Comparison of ENCODE assay signal across 12 mouse cellular contexts in the genomic region with DNA sequence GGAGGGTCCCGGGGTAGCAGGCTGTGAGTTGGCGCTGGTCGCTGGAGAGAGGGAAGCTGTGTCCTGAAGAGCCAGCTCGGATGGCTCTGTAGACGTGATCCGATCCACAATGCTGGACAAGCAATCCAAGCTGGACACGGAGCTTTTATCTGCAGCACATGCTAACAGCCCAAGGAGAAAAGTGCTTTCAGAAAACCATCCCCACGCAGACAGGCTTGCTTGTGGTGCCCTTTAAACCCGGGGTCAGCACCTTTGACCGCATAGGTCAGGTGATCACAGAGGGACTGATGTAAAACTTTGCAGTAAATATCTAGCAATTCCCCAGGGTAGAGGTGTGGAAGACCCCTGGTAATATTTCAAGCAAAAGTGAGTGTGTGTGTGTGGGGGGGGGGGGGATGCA. TPM values are rescaled to one million over a fixed set of nuclear protein-coding genes. Genes with fewer than 3 reads are reported as not detected.
A peak's percentile ranks its signal among the peaks of the same experiment; 100 is the strongest.
DNase-seq lines count a peak whose midpoint lies in the region; ATAC-seq and TF ChIP-seq lines count a peak whose summit lies in the region.
"Had no signal": no experiment of that assay in that cellular context is flagged by ENCODE, and none has a peak within 500 bp of the region (broad histone marks: within the 10 kb centered on the region; RNA-seq: fewer than 3 reads in every experiment).

No protein-coding gene starts in this region.

- H3K4me1 ChIP-seq in liver, embryonic 11.5 days (replicated peaks; ENCODE audit: control insufficient read depth, insufficient read depth, low read length) = no peaks in the 10 kb centered on the region
- no peaks in the 10 kb centered on the region for H3K4me1 ChIP-seq in liver, embryonic 12.5 days
- no peaks in the 10 kb centered on the region for H3K4me1 ChIP-seq in embryonic facial prominence, embryonic 11.5 days (ENCODE audit: control insufficient read depth, insufficient read depth, low read length)
- no peaks in the 10 kb centered on the region for H3K4me1 ChIP-seq in liver, postnatal 0 days (ENCODE audit: insufficient read depth)
- H3K4me1 ChIP-seq: kidney, embryonic 15.5 days; midbrain, embryonic 15.5 days had no signal

- no peaks in the 10 kb centered on the region for H3K9me3 ChIP-seq in liver, embryonic 11.5 days (ENCODE audit: control insufficient read depth, low read length)
- no peaks in the 10 kb centered on the region for H3K9me3 ChIP-seq in liver, embryonic 12.5 days (replicated peaks)
- no peaks in the 10 kb centered on the region for H3K9me3 ChIP-seq in embryonic facial prominence, embryonic 11.5 days (replicated peaks; ENCODE audit: control insufficient read depth, low read length)
- H3K9me3 ChIP-seq in liver, postnatal 0 days (ENCODE audit: low read length) = no peaks in the 10 kb centered on the region
- H3K9me3 ChIP-seq: kidney, embryonic 15.5 days; midbrain, embryonic 15.5 days had no signal

- no peak overlapping the region for H3K4me2 ChIP-seq in liver, embryonic 11.5 days
- no peak overlapping the region for H3K4me2 ChIP-seq in liver, embryonic 12.5 days
- peak overlapping the region; percentile 16 for H3K4me2 ChIP-seq in embryonic facial prominence, embryonic 11.5 days (ENCODE audit: low read depth, low read length)
- peak overlapping the region; percentile 45; the same call in 1 of the 2 replicates for H3K4me2 ChIP-seq in liver, postnatal 0 days (ENCODE audit: low read depth, low read length)
- H3K4me2 ChIP-seq: kidney, embryonic 15.5 days; midbrain, embryonic 15.5 days had no signal

- no peak for TF ChIP-seq CTCF in liver, postnatal 0 days (IDR thresholded peaks at IDR 0.05; ENCODE audit: low read depth)

- 58% methylated on average over 10 of the region's 10 CpGs for WGBS in liver, embryonic 11.5 days
- 69% methylated on average over 10 of the region's 10 CpGs for WGBS in liver, embryonic 12.5 days (ENCODE audit: insufficient replicate concordance)
- 27% methylated on average over 10 of the region's 10 CpGs for WGBS in embryonic facial prominence, embryonic 11.5 days
- 66% methylated on average over 10 of the region's 10 CpGs for WGBS in liver, postnatal 0 days (ENCODE audit: insufficient replicate concordance)

- no peaks in the 10 kb centered on the region for H3K27me3 ChIP-seq in liver, embryonic 11.5 days (replicated peaks; ENCODE audit: control insufficient read depth, insufficient read depth, low read length)
- no peaks in the 10 kb centered on the region for H3K27me3 ChIP-seq in liver, embryonic 12.5 days (replicated peaks)
- no peaks in the 10 kb centered on the region for H3K27me3 ChIP-seq in embryonic facial prominence, embryonic 11.5 days (ENCODE audit: control insufficient read depth, insufficient read depth, low read length)
- no peaks in the 10 kb centered on the region for H3K27me3 ChIP-seq in liver, postnatal 0 days (ENCODE audit: insufficient read depth, low read length)
- H3K27me3 ChIP-seq: midbrain, embryonic 15.5 days had no signal

- no peak overlapping the region for H3K9ac ChIP-seq in liver, embryonic 11.5 days (ENCODE audit: low read depth, low read length)
- no peak overlapping the region for H3K9ac ChIP-seq in liver, embryonic 12.5 days
- no peak overlapping the region; the same call in 1 of the 2 replicates for H3K9ac ChIP-seq in embryonic facial prominence, embryonic 11.5 days (replicated peaks; ENCODE audit: low read length)
- no peak overlapping the region for H3K9ac ChIP-seq in liver, postnatal 0 days (replicated peaks)
- H3K9ac ChIP-seq: kidney, embryonic 15.5 days; midbrain, embryonic 15.5 days had no signal

- H3K27ac ChIP-seq in liver, embryonic 11.5 days (ENCODE audit: low read depth, low read length) = no peak overlapping the region
- no peak overlapping the region for H3K27ac ChIP-seq in liver, embryonic 12.5 days
- no peak overlapping the region for H3K27ac ChIP-seq in embryonic facial prominence, embryonic 11.5 days (replicated peaks; ENCODE audit: low read depth, low read length)
- H3K27ac ChIP-seq in liver, postnatal 0 days (ENCODE audit: low read depth) = no peak overlapping the region
- H3K27ac ChIP-seq: kidney, embryonic 15.5 days; midbrain, embryonic 15.5 days had no signal

- DNase-seq in liver, embryonic 11.5 days (ENCODE audit: low spot score) = no peak
- DNase-seq in embryo, embryonic 10 days (ENCODE audit: low spot score) = peak; percentile 75
- no peak for DNase-seq in embryonic facial prominence, embryonic 11.5 days (ENCODE audit: low spot score)
- DNase-seq in liver, postnatal 0 days = no peak
- DNase-seq in cerebellum, adult 9-10 months = no peak
- no peak for DNase-seq in frontal cortex, postnatal 14 days (ENCODE audit: low spot score in 2 of 2)
- DNase-seq: cerebellum, adult 8-10 months; thymus, postnatal 25 days had no signal

- H3K4me3 ChIP-seq in liver, embryonic 11.5 days (ENCODE audit: low read depth, low read length) = no peak overlapping the region
- H3K4me3 ChIP-seq in liver, embryonic 12.5 days = no peak overlapping the region
- no peak overlapping the region for H3K4me3 ChIP-seq in embryonic facial prominence, embryonic 11.5 days (ENCODE audit: low read depth, low read length)
- H3K4me3 ChIP-seq in liver, postnatal 0 days (ENCODE audit: low read depth, low read length) = no peak overlapping the region
- H3K4me3 ChIP-seq: kidney, embryonic 15.5 days; midbrain, embryonic 15.5 days had no signal

- 0 out of 2 replicates have a peak, but pooled peaks have one; percentile 20 for ATAC-seq in liver, embryonic 11.5 days (replicated peaks; ENCODE audit: low FRiP score)
- ATAC-seq in liver, embryonic 12.5 days = no peak
- ATAC-seq in embryonic facial prominence, embryonic 11.5 days (replicated peaks; ENCODE audit: insufficient number of reproducible peaks, low FRiP score, low TSS enrichment, low read depth) = no peak
- no peak for ATAC-seq in liver, postnatal 0 days
- ATAC-seq: midbrain, embryonic 15.5 days had no signal

- TF ChIP-seq EP300 in liver, postnatal 0 days (IDR thresholded peaks at IDR 0.05; ENCODE audit: low read depth) = no peak

- H3K36me3 ChIP-seq in liver, embryonic 11.5 days (ENCODE audit: control insufficient read depth, insufficient read depth, low read length) = no peaks in the 10 kb centered on the region
- H3K36me3 ChIP-seq in liver, embryonic 12.5 days = no peaks in the 10 kb centered on the region
- no peaks in the 10 kb centered on the region for H3K36me3 ChIP-seq in embryonic facial prominence, embryonic 11.5 days (replicated peaks; ENCODE audit: control insufficient read depth, insufficient read depth, low read depth, low read length)
- no peaks in the 10 kb centered on the region for H3K36me3 ChIP-seq in liver, postnatal 0 days (replicated peaks; ENCODE audit: insufficient read depth, low read length)
- H3K36me3 ChIP-seq: kidney, embryonic 15.5 days; midbrain, embryonic 15.5 days had no signal

RNA-seq across cellular contexts. Expression of gene Myf5, which starts 1.9 kb away (rescaled TPM):
- 1.6 and 2.2 TPM in 2 replicates for polyA plus RNA-seq in liver, embryonic 11.5 days (2014; fragmentation: Nextera tagmentation; extraction: Ambion mirVana)
- polyA plus RNA-seq in liver, embryonic 12.5 days (2016; fragmentation: Nextera tagmentation; extraction: Ambion mirVana) = 0.10 and 0.51 TPM in 2 replicates
- 7.3 and 10.5 TPM in 2 replicates for polyA plus RNA-seq in embryonic facial prominence, embryonic 11.5 days (2014; fragmentation: Nextera tagmentation; extraction: Ambion mirVana)
- polyA plus RNA-seq in liver, postnatal 0 days (2015; fragmentation: Nextera tagmentation; extraction: Ambion mirVana) = 0.13 TPM in 1 of 2 replicates, not detected in the other
- polyA plus RNA-seq: heart, embryonic 14.5 days; midbrain, embryonic 15.5 days had no signal

RNA-seq across cellular contexts. Expression of gene Myf6, which starts 10.5 kb away (rescaled TPM):
- polyA plus RNA-seq in liver, embryonic 11.5 days (2014; fragmentation: Nextera tagmentation; extraction: Ambion mirVana) = 0.14 and 0.18 TPM in 2 replicates
- polyA plus RNA-seq in liver, embryonic 12.5 days (2016; fragmentation: Nextera tagmentation; extraction: Ambion mirVana) = not detected in 2 replicates
- polyA plus RNA-seq in embryonic facial prominence, embryonic 11.5 days (2014; fragmentation: Nextera tagmentation; extraction: Ambion mirVana) = 0.17 TPM in 2 replicates
- 1.1 TPM in 1 of 2 replicates, not detected in the other for polyA plus RNA-seq in liver, postnatal 0 days (2015; fragmentation: Nextera tagmentation; extraction: Ambion mirVana)
- polyA plus RNA-seq: midbrain, embryonic 15.5 days had no signal

Comparison
In these comparisons a context has a peak if more than half of its experiments do, and no peak if none do; other contexts are left out.
1. H3K4me2 ChIP-seq: peak in embryonic facial prominence, embryonic 11.5 days (single experiment) and liver, postnatal 0 days (single experiment); none in liver, embryonic 11.5 days (single experiment) and liver, embryonic 12.5 days (single experiment).